Mouse (Mus musculus) forebrain, postnatal 0 days (tissue): ENCODE data around the gene Cadps2. TPM values are rescaled to one million over a fixed set of nuclear protein-coding genes. Genes with fewer than 3 reads are reported as not detected.

Experiments
- ATAC-seq: fragments of 200-750 bp; cut with Nextera tagmentation; 2 replicates; pipeline ENCODE4 v1.8.0; 2017; ENCODE audit warnings: mild to moderate bottlenecking, moderate library complexity
- DNase-seq: peaks from one replicate; pipeline ENCODE4 v3.0.0-alpha.2; 2015
- H3K27ac ChIP-seq: fragments of 300-500 bp; sonication (generic); 2 replicates; pipeline ENCODE4 v1.5.1; 2014; ENCODE audit warnings: low read depth, mild to moderate bottlenecking, antibody characterized with exemption, low read length, moderate library complexity, mixed read lengths
- H3K27me3 ChIP-seq: fragments of 300-500 bp; sonication (generic); 2 replicates; pipeline ENCODE4 v1.6.1; 2014; ENCODE audit warnings: mild to moderate bottlenecking, low read length, mixed read lengths; ENCODE audit not compliant: insufficient read depth
- H3K36me3 ChIP-seq: fragments of 300-500 bp; sonication (generic); 2 replicates; pipeline ENCODE4 v1.6.1; 2014; ENCODE audit warnings: mild to moderate bottlenecking, moderate library complexity; ENCODE audit not compliant: insufficient read depth
- H3K4me1 ChIP-seq: fragments of 300-500 bp; sonication (generic); 2 replicates; pipeline ENCODE4 v1.6.1; 2014; ENCODE audit warnings: antibody characterized with exemption; ENCODE audit not compliant: insufficient read depth
- H3K4me2 ChIP-seq: fragments of 300-500 bp; sonication (generic); 2 replicates; pipeline ENCODE4 v1.6.1; 2014; ENCODE audit warnings: low read depth, mild to moderate bottlenecking, moderate library complexity
- H3K4me3 ChIP-seq: fragments of 300-500 bp; sonication (generic); 2 replicates; pipeline ENCODE4 v1.5.1; 2014; ENCODE audit warnings: low read depth, low read length, mixed read lengths
- H3K9ac ChIP-seq: fragments of 300-500 bp; sonication (generic); 2 replicates; pipeline ENCODE4 v1.6.1; 2014; ENCODE audit warnings: mild to moderate bottlenecking
- H3K9me3 ChIP-seq: fragments of 300-500 bp; sonication (generic); 2 replicates; pipeline ENCODE4 v1.6.1; 2016; ENCODE audit warnings: low read length
- CTCF ChIP-seq: sonication (generic); IDR thresholded peaks from 2 replicates; pipeline ENCODE4 v1.5.1; 2016; ENCODE audit warnings: antibody characterized with exemption, control low read depth, low read depth
- WGBS: fragments of 180-500 bp; shearing (Covaris S2); extraction: QIAGEN DNeasy Blood & Tissue Kit; methylation state at CpG from one replicate; pipeline ENCODE4 v1.1.7; 2014; 5-methylcytosine and 5-hydroxymethylcytosine counted together
- polyA plus RNA-seq: library from polyadenylated mRNA; unstranded; fragments of >200 nt; fragmentation: Nextera tagmentation; extraction: Ambion mirVana; gene quantifications from 2 replicates; pipeline ENCODE4 v1.2.1, GENCODE M21; 2015
- total RNA-seq: library from RNA; depleted of rRNA; stranded (reverse); fragments of >200 nt; gene quantifications from 2 replicates; pipeline ENCODE4 v1.2.3, GENCODE M21; 2014

Cadps2 gene
- total and polyA plus RNA-seq, 2 experiments from 2014 or later: 7.0 to 24.8 TPM

DNA sequence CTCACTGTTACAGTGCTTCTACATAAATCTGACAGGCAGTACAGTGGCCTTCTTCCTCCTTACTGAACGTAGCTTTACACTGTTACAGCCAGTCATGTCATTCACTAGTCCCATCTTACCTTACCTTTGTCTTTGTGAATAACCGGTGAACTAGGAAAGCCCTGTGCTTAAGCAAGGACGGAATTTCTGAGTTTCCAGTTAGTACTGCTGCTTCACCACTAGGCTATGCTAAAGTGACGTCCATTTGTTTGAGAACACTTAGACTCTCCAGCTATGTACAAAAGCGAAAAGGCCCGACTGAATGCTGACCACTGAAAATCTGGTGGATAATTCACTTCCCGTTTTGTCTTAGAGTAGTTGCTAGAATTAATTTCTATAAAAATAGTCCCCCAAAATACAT lies 347.4 kb downstream of the Cadps2 start:
- peak; percentile 91 for TF ChIP-seq CTCF
- Histone ChIP-seq H3K4me3 (no peak overlapping the region), H3K9me3 (no peaks in the 10 kb centered on the region), H3K4me2 (no peak overlapping the region), H3K27me3 (no peaks in the 10 kb centered on the region), H3K9ac (no peak overlapping the region), H3K36me3 (no peaks in the 10 kb centered on the region), H3K4me1 (no peaks in the 10 kb centered on the region), H3K27ac (no peak overlapping the region)
- 17% methylated on average over 7 of the region's 7 CpGs for WGBS
- DNase-seq: peak; percentile 77
- ATAC-seq: peak; percentile 96

- no peak overlapping the region for H3K9ac ChIP-seq
- DNase-seq: no peak
- WGBS: 83% methylated on average over 2 of the region's 2 CpGs
- no peak overlapping the region for H3K4me3 ChIP-seq
- no peak for TF ChIP-seq CTCF
- no peak overlapping the region for H3K27ac ChIP-seq
- no peaks in the 10 kb centered on the region for H3K4me1 ChIP-seq
- no peaks in the 10 kb centered on the region for H3K27me3 ChIP-seq
- H3K9me3 ChIP-seq: no peaks in the 10 kb centered on the region
- no peaks in the 10 kb centered on the region for H3K36me3 ChIP-seq
- no peak overlapping the region for H3K4me2 ChIP-seq
- no peak for ATAC-seq
Observed at GRCm38 (mm10) chr6:23490431-23490830, 348.8 kb downstream of the Cadps2 start.

GRCm38 (mm10) chr6:23489046-23489445 lies 350.2 kb downstream of the Cadps2 start:
- ATAC-seq (no peak), DNase-seq (no peak)
- Histone ChIP-seq H3K9me3 (no peaks in the 10 kb centered on the region), H3K4me3 (no peak overlapping the region), H3K27me3 (no peaks in the 10 kb centered on the region), H3K27ac (no peak overlapping the region), H3K9ac (no peak overlapping the region), H3K4me2 (no peak overlapping the region), H3K36me3 (no peaks in the 10 kb centered on the region), H3K4me1 (no peaks in the 10 kb centered on the region)
- TF ChIP-seq CTCF: no peak
- 82% methylated on average over 2 of the region's 2 CpGs for WGBS

GRCm38 (mm10) chr6:23472686-23473085 lies 366.5 kb downstream of the Cadps2 start:
- H3K4me2 ChIP-seq: no peak overlapping the region
- H3K4me3 ChIP-seq: no peak overlapping the region
- DNase-seq (no peak), ATAC-seq (no peak)
- WGBS: 64% methylated on average over 2 of the region's 2 CpGs
- H3K9me3 ChIP-seq: no peaks in the 10 kb centered on the region
- H3K27ac ChIP-seq: no peak overlapping the region
- H3K36me3 ChIP-seq: no peaks in the 10 kb centered on the region
- no peaks in the 10 kb centered on the region for H3K27me3 ChIP-seq
- peak; percentile 44 for TF ChIP-seq CTCF
- H3K9ac ChIP-seq: no peak overlapping the region
- H3K4me1 ChIP-seq: no peaks in the 10 kb centered on the region

DNA sequence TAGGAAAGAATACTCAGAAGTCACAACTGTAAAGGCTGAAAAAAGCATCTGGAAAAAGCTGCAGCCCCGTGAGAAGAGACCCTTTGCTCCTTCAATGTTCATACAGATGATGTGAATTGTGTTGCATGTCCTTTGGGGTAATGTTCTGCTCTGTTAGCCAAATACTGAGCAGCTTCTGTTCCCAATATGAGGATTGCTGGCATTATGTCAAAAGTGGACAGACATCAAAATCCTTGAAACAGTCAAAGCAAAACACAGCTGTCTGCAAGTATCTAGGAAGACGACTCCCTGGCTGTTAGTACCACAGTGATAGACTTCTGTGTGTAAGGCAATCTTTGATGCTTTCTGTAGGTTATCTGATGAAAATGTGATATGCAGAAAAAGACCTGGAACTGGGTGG lies 367.4 kb downstream of the Cadps2 start:
- ATAC-seq (no peak), DNase-seq (no peak)
- no peak overlapping the region for H3K4me2 ChIP-seq
- TF ChIP-seq CTCF: no peak
- WGBS: 46% methylated on average over 2 of the region's 2 CpGs
- no peaks in the 10 kb centered on the region for H3K36me3 ChIP-seq
- H3K9me3 ChIP-seq: no peaks in the 10 kb centered on the region
- H3K4me3 ChIP-seq: no peak overlapping the region
- no peak overlapping the region for H3K9ac ChIP-seq
- H3K27me3 ChIP-seq: no peaks in the 10 kb centered on the region
- H3K4me1 ChIP-seq: no peaks in the 10 kb centered on the region
- no peak overlapping the region for H3K27ac ChIP-seq

DNA sequence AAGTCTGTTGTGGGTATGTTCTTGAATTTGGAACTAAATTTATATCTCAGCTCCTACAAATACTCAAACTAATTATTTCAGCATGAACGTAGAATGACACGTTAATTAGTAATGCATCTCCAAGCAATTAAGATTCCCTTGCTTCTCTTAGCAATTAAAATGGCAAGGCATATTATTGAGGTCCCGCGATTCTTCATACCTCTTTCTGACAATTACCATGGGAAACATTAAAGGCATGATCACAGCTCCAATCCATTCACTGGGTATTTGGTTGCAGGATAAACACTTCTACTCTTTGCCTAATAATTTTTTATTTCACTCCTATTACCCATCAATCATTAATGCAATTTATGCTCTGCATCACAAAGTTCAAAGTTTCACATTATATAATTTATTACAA lies 371.3 kb downstream of the Cadps2 start:
- Histone ChIP-seq H3K27me3 (no peaks in the 10 kb centered on the region), H3K27ac (no peak overlapping the region), H3K4me1 (no peaks in the 10 kb centered on the region), H3K9ac (no peak overlapping the region), H3K9me3 (no peaks in the 10 kb centered on the region), H3K4me3 (no peak overlapping the region), H3K4me2 (no peak overlapping the region), H3K36me3 (no peaks in the 10 kb centered on the region)
- 30% methylated on average over 4 of the region's 4 CpGs for WGBS
- DNase-seq (no peak), ATAC-seq (peak; percentile 10; the same call in 1 of the 2 replicates)
- TF ChIP-seq CTCF: no peak

DNA sequence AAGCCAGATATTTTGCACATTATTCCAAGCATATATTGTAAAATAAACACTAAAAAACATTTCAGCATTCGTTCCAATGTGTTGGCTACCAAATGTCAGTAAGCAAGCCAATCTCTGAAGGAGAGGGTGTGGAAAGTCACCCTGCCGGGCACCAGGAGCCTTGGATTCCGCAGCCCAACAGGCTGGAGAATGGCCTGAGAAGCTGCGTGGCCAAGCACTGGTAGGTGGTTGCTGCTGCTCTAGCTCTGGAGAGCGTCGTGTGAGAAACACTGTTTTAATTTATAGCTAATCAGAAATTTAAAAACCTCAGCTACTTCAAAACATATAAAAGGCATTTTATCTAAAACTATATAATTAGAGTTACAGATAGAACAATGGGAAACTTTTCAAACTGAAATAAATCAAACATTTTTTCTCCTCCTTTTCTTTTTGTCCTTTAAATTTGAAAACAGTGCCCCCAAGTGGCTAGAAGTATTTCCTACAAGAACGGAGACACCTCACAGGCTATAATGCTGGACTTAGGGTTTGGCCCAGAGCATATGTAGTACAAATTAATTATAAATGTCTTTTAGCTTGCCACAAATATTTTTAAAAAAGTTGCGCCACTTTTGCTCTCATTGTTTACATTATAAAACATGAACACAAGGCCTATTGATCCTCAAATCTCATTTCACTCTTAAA lies 376.5 kb downstream of the Cadps2 start:
- H3K4me2 ChIP-seq: 0 out of 2 replicates have a peak overlapping the region, but pooled peaks have one; percentile 17
- no peaks in the 10 kb centered on the region for H3K27me3 ChIP-seq
- no peak overlapping the region for H3K27ac ChIP-seq
- ATAC-seq (peak; percentile 53; the same call in 1 of the 2 replicates), DNase-seq (peak; percentile 70)
- H3K9ac ChIP-seq: no peak overlapping the region
- no peaks in the 10 kb centered on the region for H3K9me3 ChIP-seq
- no peaks in the 10 kb centered on the region for H3K36me3 ChIP-seq
- H3K4me3 ChIP-seq: no peak overlapping the region
- WGBS: 17% methylated on average over 8 of the region's 8 CpGs
- TF ChIP-seq CTCF: peak; percentile 60
- H3K4me1 ChIP-seq: no peaks in the 10 kb centered on the region
